Mouse (Mus musculus): ENCODE measurements around the gene Zfp820. TPM values are rescaled to one million over a fixed set of nuclear protein-coding genes. Genes with fewer than 3 reads are reported as not detected.
"Not testable (repeated sequence)": the region's sequence is repeated elsewhere in the genome, so short reads cannot be mapped to it uniquely, and the experiment has no call there.

Zfp820 gene
- polyA plus RNA-seq (2014; fragmentation: Nextera tagmentation; extraction: Ambion mirVana) = 3.8 and 5.9 TPM in 2 replicates

- Histone ChIP-seq H3K9ac (ENCODE audit: low read depth, low read length) (peak within 1 kb of the TSS; percentile 78), H3K9me3 (ENCODE audit: control insufficient read depth, low read length) (no peaks in the 10 kb centered on the region), H3K27me3 (replicated peaks; ENCODE audit: control insufficient read depth, insufficient read depth, low read length) (no peaks in the 10 kb centered on the region), H3K27ac (ENCODE audit: low read depth, low read length) (peak within 1 kb of the TSS; percentile 62), H3K4me2 (peak within 1 kb of the TSS; percentile 67), H3K4me1 (replicated peaks; ENCODE audit: control insufficient read depth, insufficient read depth, low read length) (no peaks in the 10 kb centered on the region), H3K36me3 (ENCODE audit: control insufficient read depth, insufficient read depth, low read length) (no peaks in the 10 kb centered on the region; the same call in 1 of the 2 replicates), H3K4me3 (ENCODE audit: low read depth, low read length) (peak within 1 kb of the TSS; percentile 74)
- ATAC-seq (replicated peaks; ENCODE audit: low FRiP score) (peak; percentile 96), DNase-seq (ENCODE audit: low spot score) (peak; percentile 75)
- 4% methylated on average over 22 of the region's 22 CpGs for WGBS
Measured at GRCm38 (mm10) chr17:21845545-21846321, at the start of gene Zfp820. TSS of gene Zfp820 (minus strand) at chr17:21845772.

- Histone ChIP-seq H3K9ac (ENCODE audit: low read depth, low read length) (no peak overlapping the region), H3K9me3 (ENCODE audit: control insufficient read depth, low read length) (no peaks in the 10 kb centered on the region), H3K36me3 (ENCODE audit: control insufficient read depth, insufficient read depth, low read length) (no peaks in the 10 kb centered on the region), H3K4me3 (ENCODE audit: low read depth, low read length) (no peak overlapping the region), H3K27me3 (replicated peaks; ENCODE audit: control insufficient read depth, insufficient read depth, low read length) (no peaks in the 10 kb centered on the region), H3K4me1 (replicated peaks; ENCODE audit: control insufficient read depth, insufficient read depth, low read length) (no peaks in the 10 kb centered on the region), H3K27ac (ENCODE audit: low read depth, low read length) (no peak overlapping the region), H3K4me2 (no peak overlapping the region)
- DNase-seq (ENCODE audit: low spot score) = no peak
- WGBS = 67% methylated on average over 1 of the region's 1 CpGs
- no peak for ATAC-seq (replicated peaks; ENCODE audit: low FRiP score)
Measured at GRCm38 (mm10) chr17:21871256-21871655, 25.7 kb upstream of the Zfp820 start.

GRCm38 (mm10) chr17:21846322-21846582 is 680 bp upstream of the Zfp820 start:
- not testable (repeated sequence) for H3K9me3 ChIP-seq (ENCODE audit: control insufficient read depth, low read length); H3K4me1 ChIP-seq (replicated peaks; ENCODE audit: control insufficient read depth, insufficient read depth, low read length); H3K27me3 ChIP-seq (replicated peaks; ENCODE audit: control insufficient read depth, insufficient read depth, low read length); H3K4me2 ChIP-seq; DNase-seq (ENCODE audit: low spot score); H3K36me3 ChIP-seq (ENCODE audit: control insufficient read depth, insufficient read depth, low read length); H3K9ac ChIP-seq (ENCODE audit: low read depth, low read length); H3K27ac ChIP-seq (ENCODE audit: low read depth, low read length); H3K4me3 ChIP-seq (ENCODE audit: low read depth, low read length)
- ATAC-seq (replicated peaks; ENCODE audit: low FRiP score) = peak; percentile 44
- WGBS = 85% methylated on average over 6 of the region's 8 CpGs

- DNase-seq (ENCODE audit: low spot score) (no peak), ATAC-seq (replicated peaks; ENCODE audit: low FRiP score) (no peak)
- H3K4me3 ChIP-seq (ENCODE audit: low read depth, low read length) = no peak overlapping the region
- no peaks in the 10 kb centered on the region; the same call in 1 of the 2 replicates for H3K36me3 ChIP-seq (ENCODE audit: control insufficient read depth, insufficient read depth, low read length)
- no peaks in the 10 kb centered on the region for H3K4me1 ChIP-seq (replicated peaks; ENCODE audit: control insufficient read depth, insufficient read depth, low read length)
- 59% methylated on average over 2 of the region's 2 CpGs for WGBS
- H3K9ac ChIP-seq (ENCODE audit: low read depth, low read length) = no peak overlapping the region
- no peaks in the 10 kb centered on the region for H3K27me3 ChIP-seq (replicated peaks; ENCODE audit: control insufficient read depth, insufficient read depth, low read length)
- no peaks in the 10 kb centered on the region for H3K9me3 ChIP-seq (ENCODE audit: control insufficient read depth, low read length)
- H3K4me2 ChIP-seq = no peak overlapping the region
- H3K27ac ChIP-seq (ENCODE audit: low read depth, low read length) = no peak overlapping the region
Measured at GRCm38 (mm10) chr17:21838510-21838909, 7.1 kb downstream of the Zfp820 start.

GRCm38 (mm10) chr17:21801373-21801772 is 44.2 kb downstream of the Zfp820 start:
- DNase-seq (ENCODE audit: low spot score); H3K4me3 ChIP-seq (ENCODE audit: low read depth, low read length); H3K4me2 ChIP-seq; H3K4me1 ChIP-seq (replicated peaks; ENCODE audit: control insufficient read depth, insufficient read depth, low read length); H3K27ac ChIP-seq (ENCODE audit: low read depth, low read length); H3K9ac ChIP-seq (ENCODE audit: low read depth, low read length); H3K36me3 ChIP-seq (ENCODE audit: control insufficient read depth, insufficient read depth, low read length); ATAC-seq (replicated peaks; ENCODE audit: low FRiP score); H3K9me3 ChIP-seq (ENCODE audit: control insufficient read depth, low read length); H3K27me3 ChIP-seq (replicated peaks; ENCODE audit: control insufficient read depth, insufficient read depth, low read length): not testable (repeated sequence)
- WGBS = 40% methylated on average over 19 of the region's 19 CpGs

- no peaks in the 10 kb centered on the region for H3K36me3 ChIP-seq (ENCODE audit: control insufficient read depth, insufficient read depth, low read length)
- H3K4me2 ChIP-seq = no peak overlapping the region
- 71% methylated on average over 4 of the region's 4 CpGs for whole genome bisulfite sequencing
- ATAC-seq (replicated peaks; ENCODE audit: low FRiP score) = no peak
- no peak for DNase-seq (ENCODE audit: low spot score)
- H3K4me3 ChIP-seq (ENCODE audit: low read depth, low read length) = no peak overlapping the region
- H3K27ac ChIP-seq (ENCODE audit: low read depth, low read length) = no peak overlapping the region
- H3K9me3 ChIP-seq (ENCODE audit: control insufficient read depth, low read length) = no peaks in the 10 kb centered on the region
- no peaks in the 10 kb centered on the region for H3K4me1 ChIP-seq (replicated peaks; ENCODE audit: control insufficient read depth, insufficient read depth, low read length)
- no peak overlapping the region for H3K9ac ChIP-seq (ENCODE audit: low read depth, low read length)
- no peaks in the 10 kb centered on the region for H3K27me3 ChIP-seq (replicated peaks; ENCODE audit: control insufficient read depth, insufficient read depth, low read length)
Measured at GRCm38 (mm10) chr17:21792256-21792655, 53.3 kb downstream of the Zfp820 start.

GRCm38 (mm10) chr17:21770336-21770735 is 75.2 kb downstream of the Zfp820 start:
- Histone ChIP-seq H3K4me3 (ENCODE audit: low read depth, low read length) (no peak overlapping the region), H3K4me1 (replicated peaks; ENCODE audit: control insufficient read depth, insufficient read depth, low read length) (no peaks in the 10 kb centered on the region), H3K9ac (ENCODE audit: low read depth, low read length) (no peak overlapping the region), H3K9me3 (ENCODE audit: control insufficient read depth, low read length) (no peaks in the 10 kb centered on the region), H3K4me2 (no peak overlapping the region), H3K36me3 (ENCODE audit: control insufficient read depth, insufficient read depth, low read length) (no peaks in the 10 kb centered on the region), H3K27ac (ENCODE audit: low read depth, low read length) (no peak overlapping the region), H3K27me3 (replicated peaks; ENCODE audit: control insufficient read depth, insufficient read depth, low read length) (no peaks in the 10 kb centered on the region)
- ATAC-seq (replicated peaks; ENCODE audit: low FRiP score) (no peak), DNase-seq (ENCODE audit: low spot score) (no peak)
- WGBS = 82% methylated on average over 2 of the region's 2 CpGs

Other genes with a start within 250 kb of the Zfp820 start
- gene Zfp983, start 195.1 kb downstream of the Zfp820 start, polyA plus RNA-seq (2014; fragmentation: Nextera tagmentation; extraction: Ambion mirVana) = 3.4 and 3.9 TPM in 2 replicates
- 6.1 and 8.7 TPM in 2 replicates for gene Gm10226, start 153.9 kb downstream of the Zfp820 start, polyA plus RNA-seq (2014; fragmentation: Nextera tagmentation; extraction: Ambion mirVana)
- 9.7 and 9.9 TPM in 2 replicates for gene Zfp760, start 138.0 kb downstream of the Zfp820 start, polyA plus RNA-seq (2014; fragmentation: Nextera tagmentation; extraction: Ambion mirVana)
- gene Zfp229, start 115.0 kb downstream of the Zfp820 start, polyA plus RNA-seq (2014; fragmentation: Nextera tagmentation; extraction: Ambion mirVana) = 5.1 and 5.8 TPM in 2 replicates
- gene Zfp995, start 64.2 kb upstream of the Zfp820 start, polyA plus RNA-seq (2014; fragmentation: Nextera tagmentation; extraction: Ambion mirVana) = 3.2 and 4.3 TPM in 2 replicates
- gene Zfp942, start 116.7 kb upstream of the Zfp820 start, polyA plus RNA-seq (2014; fragmentation: Nextera tagmentation; extraction: Ambion mirVana) = 20.0 and 21.5 TPM in 2 replicates
- 12.6 and 12.8 TPM in 2 replicates for gene Zfp943, start 116.8 kb upstream of the Zfp820 start, polyA plus RNA-seq (2014; fragmentation: Nextera tagmentation; extraction: Ambion mirVana)

Data from liver, embryonic 11.5 days (tissue).